Mouse (Mus musculus) Patski (cell line): ENCODE measurements around the gene Nav1. TPM values are rescaled to one million over a fixed set of nuclear protein-coding genes. Genes with fewer than 3 reads are reported as not detected.

ENCODE experiments used
- ATAC-seq: fragments of 100-300 bp; one replicate; pipeline ENCODE4 v1.8.0; 2021
- CTCF ChIA-PET: fragments of 350-600 bp; sonication (Branson Sonifier 250); formaldehyde crosslinking; loops from one replicate; lab custom pipeline; 2022; ENCODE audit warnings: inconsistent platforms; lab: Charles Lee
- POLR2A ChIA-PET: fragments of 350-600 bp; sonication (Branson Sonifier 250); formaldehyde crosslinking; loops from one replicate; lab custom pipeline; 2022; ENCODE audit warnings: antibody characterized with exemption, inconsistent platforms; lab: Charles Lee
- DNase-seq: peaks from one replicate; pipeline ENCODE4 v3.0.0-alpha.2; 2011; ENCODE audit warnings: low read depth, low spot score
- H3K27me3 ChIP-seq: fragments of 371-371 bp; one replicate; pipeline ENCODE4 v1.5.1; 2021
- CTCF ChIP-seq: fragments of 100-300 bp; IDR thresholded peaks from one replicate; pipeline ENCODE4 v1.5.1; 2021
- in situ Hi-C: fragments of 300-500 bp; cut with MboI; formaldehyde crosslinking; loops from 3 replicates; pipeline ENCODE4 v1.11.1; 2018; ENCODE audit warnings: low pct_unique_long_range_greater_than_20kb, mixed read lengths
- polyA plus RNA-seq: library from polyadenylated mRNA; unstranded; gene quantifications from one replicate; pipeline ENCODE4 v1.2.3, GENCODE M21; 2021

Nav1 gene
- polyA plus RNA-seq = 22.1 TPM

- no peak for ATAC-seq
- no peaks in the 10 kb centered on the region for H3K27me3 ChIP-seq
- in situ Hi-C loops = no loop called here
- ChIA-PET CTCF (no interaction called here), POLR2A (no interaction called here)
- no peak for DNase-seq
- TF ChIP-seq CTCF = no peak
Observed at GRCm38 (mm10) chr1:135607019-135607418, at the start of gene Nav1. TSS of gene Nav1 (minus strand) at chr1:135607295.

- CTCF ChIA-PET = interaction anchor here (1.0 to 1.5 kb wide), 3 partner anchors 8 to 99 kb away, joined by 3 read pairs; no protein-coding TSS in a partner anchor
- POLR2A ChIA-PET = no interaction called here
- TF ChIP-seq CTCF = no peak
- no peak for DNase-seq
- ATAC-seq = no peak
- in situ Hi-C loops = no loop called here
- no peaks in the 10 kb centered on the region for H3K27me3 ChIP-seq
Observed at GRCm38 (mm10) chr1:135653909-135654308, 46.8 kb upstream of the Nav1 start.

DNA sequence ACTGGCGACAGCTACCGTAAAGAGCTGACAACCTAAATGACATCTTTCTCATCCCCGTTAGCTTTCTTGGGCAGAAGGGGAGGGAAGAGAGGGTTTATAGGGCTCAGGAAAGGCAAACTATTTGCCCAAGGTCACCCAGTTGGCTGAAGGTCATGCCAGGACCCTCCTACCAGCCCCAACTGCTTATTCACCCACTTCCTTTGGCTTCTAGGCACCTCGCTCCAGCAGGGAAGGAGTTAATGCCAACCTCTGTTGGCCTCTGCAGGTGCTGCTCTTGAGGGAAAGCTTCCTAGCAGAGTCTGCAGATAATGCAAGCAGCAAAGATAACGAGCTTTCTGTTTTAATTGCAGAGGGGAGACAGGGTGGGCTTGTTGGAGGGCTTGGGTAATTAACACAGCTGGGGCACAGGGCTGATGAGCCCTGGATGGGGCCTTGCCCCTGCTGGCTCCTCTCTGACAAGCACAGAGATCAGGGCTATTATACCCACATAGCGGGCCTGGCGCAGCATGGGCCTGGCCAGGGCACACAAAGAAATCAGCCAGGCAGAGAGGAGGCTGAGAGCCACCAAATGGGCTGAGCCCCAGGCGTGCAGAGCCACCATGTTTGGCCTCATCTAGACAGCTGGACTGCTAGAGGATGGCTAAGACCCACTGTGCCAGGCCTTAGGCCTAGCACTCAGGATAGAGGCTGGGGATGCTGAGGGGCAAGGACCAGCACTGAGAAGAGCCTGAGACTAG lies 38.5 kb upstream of the Nav1 start:
- no peaks in the 10 kb centered on the region for H3K27me3 ChIP-seq
- no peak for ATAC-seq
- CTCF ChIA-PET = interaction anchor here (1.0 to 1.4 kb wide), 3 partner anchors 8 to 101 kb away, joined by 3 to 4 read pairs (median 3); no protein-coding TSS in a partner anchor
- TF ChIP-seq CTCF = no peak
- POLR2A ChIA-PET = no interaction called here
- DNase-seq = no peak
- in situ Hi-C loops = no loop called here

DNA sequence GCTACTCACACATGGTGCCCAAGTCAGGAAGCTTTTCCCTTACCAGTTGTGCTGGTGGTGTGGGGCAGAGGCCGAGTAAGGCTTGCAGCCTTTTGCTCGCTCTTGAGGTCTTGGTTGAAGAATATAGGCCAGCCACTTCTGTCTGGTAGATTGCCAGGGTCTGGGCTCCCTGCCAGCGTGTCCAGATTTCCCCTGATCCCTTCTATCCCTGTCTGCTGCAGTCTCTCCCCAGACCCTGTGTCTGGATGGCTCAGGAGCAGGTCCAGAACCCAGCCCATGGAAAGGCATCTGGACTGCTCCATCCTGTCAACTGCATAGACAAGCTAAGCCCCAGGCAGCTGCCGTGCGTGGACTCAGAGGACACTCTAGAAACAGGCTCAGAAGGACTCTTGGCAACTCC lies 37.0 kb upstream of the Nav1 start:
- in situ Hi-C loops = no loop called here
- ChIA-PET CTCF (no interaction called here), POLR2A (no interaction called here)
- ATAC-seq (no peak), DNase-seq (no peak)
- no peak for TF ChIP-seq CTCF
- H3K27me3 ChIP-seq = no peaks in the 10 kb centered on the region

GRCm38 (mm10) chr1:135643691-135644090 lies 36.6 kb upstream of the Nav1 start:
- no peak for ATAC-seq
- POLR2A ChIA-PET = no interaction called here
- in situ Hi-C loops = no loop called here
- TF ChIP-seq CTCF = no peak
- CTCF ChIA-PET = no interaction called here
- no peaks in the 10 kb centered on the region for H3K27me3 ChIP-seq
- DNase-seq = no peak

GRCm38 (mm10) chr1:135639853-135640252 lies 32.8 kb upstream of the Nav1 start:
- in situ Hi-C loops = no loop called here
- TF ChIP-seq CTCF = no peak
- ChIA-PET CTCF (no interaction called here), POLR2A (no interaction called here)
- no peaks in the 10 kb centered on the region for H3K27me3 ChIP-seq
- ATAC-seq (no peak), DNase-seq (no peak)

GRCm38 (mm10) chr1:135639093-135639492 lies 32.0 kb upstream of the Nav1 start:
- no peak for DNase-seq
- ChIA-PET POLR2A (no interaction called here), CTCF (no interaction called here)
- in situ Hi-C loops = no loop called here
- no peaks in the 10 kb centered on the region for H3K27me3 ChIP-seq
- no peak for ATAC-seq
- TF ChIP-seq CTCF = no peak

DNA sequence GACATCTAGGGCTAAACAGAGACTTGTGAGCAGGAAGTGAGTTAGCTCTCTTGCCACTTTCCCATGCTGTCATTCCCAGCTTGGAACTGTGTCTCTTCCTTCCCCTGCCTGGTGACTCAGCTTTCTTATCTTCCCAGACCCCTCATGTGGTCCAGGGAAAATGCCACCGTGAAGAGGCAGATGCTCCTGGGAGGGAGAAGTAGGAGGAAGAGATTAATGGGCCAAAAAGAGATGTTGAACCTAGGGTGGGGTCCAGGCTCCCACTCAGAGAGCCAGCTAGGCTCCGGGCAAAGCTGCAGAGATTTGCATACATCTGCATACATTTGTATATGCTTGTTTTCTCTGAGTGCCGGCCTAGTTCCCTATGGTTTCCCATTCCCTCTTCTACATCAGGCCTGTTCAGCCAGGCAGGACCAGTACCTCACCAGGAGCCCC lies 30.5 kb upstream of the Nav1 start:
- no peaks in the 10 kb centered on the region for H3K27me3 ChIP-seq
- no peak for TF ChIP-seq CTCF
- ChIA-PET CTCF (interaction anchor here (1.1 to 1.4 kb wide), 3 partner anchors 16 to 24 kb away, joined by 3 to 4 read pairs (median 3); no protein-coding TSS in a partner anchor), POLR2A (interaction anchor here (0.5 to 1.5 kb wide), 2 partner anchors 31 to 128 kb away, joined by 3 read pairs; partner anchors contain the start of gene Phlda3)
- in situ Hi-C loops = no loop called here
- DNase-seq (peak; percentile 46), ATAC-seq (peak; percentile 5)

- ChIA-PET CTCF (interaction anchor here (1.1 kb wide), 1 partner anchor 88 kb away, joined by 4 read pairs; no protein-coding TSS in a partner anchor), POLR2A (no interaction called here)
- TF ChIP-seq CTCF = no peak
- ATAC-seq = peak; percentile 55
- in situ Hi-C loops = no loop called here
- peak; percentile 91 for DNase-seq
- H3K27me3 ChIP-seq = no peaks in the 10 kb centered on the region
Observed at GRCm38 (mm10) chr1:135636111-135636511, 29.0 kb upstream of the Nav1 start.

- CTCF ChIA-PET = interaction anchor here (1.1 to 1.3 kb wide), 3 partner anchors 10 to 87 kb away, joined by 3 to 4 read pairs (median 3); no protein-coding TSS in a partner anchor
- ATAC-seq (peak; percentile 3), DNase-seq (no peak)
- H3K27me3 ChIP-seq = no peaks in the 10 kb centered on the region
- no peak for TF ChIP-seq CTCF
- POLR2A ChIA-PET = no interaction called here
- in situ Hi-C loops = no loop called here
Observed at GRCm38 (mm10) chr1:135635323-135636064, 28.4 kb upstream of the Nav1 start.

GRCm38 (mm10) chr1:135634791-135635190 lies 27.7 kb upstream of the Nav1 start:
- no peak for DNase-seq
- TF ChIP-seq CTCF = no peak
- H3K27me3 ChIP-seq = no peaks in the 10 kb centered on the region
- no peak for ATAC-seq
- in situ Hi-C loops = no loop called here
- POLR2A ChIA-PET = no interaction called here
- CTCF ChIA-PET = interaction anchor here (1.1 to 1.3 kb wide), 2 partner anchors 9 to 43 kb away, joined by 3 read pairs; no protein-coding TSS in a partner anchor
